Comparison of ENCODE assay signal across 8 mouse cellular contexts in genomic region chr16:32332556-32333511, GRCm38 (mm10). TPM values are rescaled to one million over a fixed set of nuclear protein-coding genes. Genes with fewer than 3 reads are reported as not detected.
DNase-seq lines count a peak whose midpoint lies in the region; ATAC-seq lines count a peak whose summit lies in the region.

No protein-coding gene starts in this region.

- WGBS in intestine, embryonic 14.5 days = under 1% methylated on average over 54 of the region's 54 CpGs
- WGBS in limb, embryonic 11.5 days = under 1% methylated on average over 50 of the region's 54 CpGs
- under 1% methylated on average over 40 of the region's 54 CpGs for WGBS in midbrain, embryonic 12.5 days

- peak overlapping the region; percentile 72 for H3K4me3 ChIP-seq in intestine, embryonic 14.5 days (ENCODE audit: low read depth, low read length)
- peak overlapping the region; percentile 96 for H3K4me3 ChIP-seq in limb, embryonic 11.5 days (ENCODE audit: low read depth, low read length)
- peak overlapping the region; percentile 99 for H3K4me3 ChIP-seq in midbrain, embryonic 12.5 days

- no peaks in the 10 kb centered on the region for H3K27me3 ChIP-seq in intestine, embryonic 14.5 days (replicated peaks; ENCODE audit: control insufficient read depth, insufficient read depth, low read length)
- no peaks in the 10 kb centered on the region for H3K27me3 ChIP-seq in limb, embryonic 11.5 days (ENCODE audit: control insufficient read depth, insufficient read depth, low read length)
- no peaks in the 10 kb centered on the region for H3K27me3 ChIP-seq in midbrain, embryonic 12.5 days

- H3K9me3 ChIP-seq in intestine, embryonic 14.5 days (ENCODE audit: control insufficient read depth, low read length) = no peaks in the 10 kb centered on the region
- no peaks in the 10 kb centered on the region for H3K9me3 ChIP-seq in limb, embryonic 11.5 days (ENCODE audit: control insufficient read depth, low read length)
- H3K9me3 ChIP-seq in midbrain, embryonic 12.5 days = no peaks in the 10 kb centered on the region

- H3K27ac ChIP-seq in intestine, embryonic 14.5 days (ENCODE audit: low read depth) = peak overlapping the region; percentile 94
- peak overlapping the region; percentile 95 for H3K27ac ChIP-seq in limb, embryonic 11.5 days (replicated peaks; ENCODE audit: low read depth, low read length)
- H3K27ac ChIP-seq in midbrain, embryonic 12.5 days (replicated peaks) = peak overlapping the region; percentile 96

- H3K9ac ChIP-seq in intestine, embryonic 14.5 days (ENCODE audit: low read length) = peak overlapping the region; percentile 93
- H3K9ac ChIP-seq in limb, embryonic 11.5 days (ENCODE audit: low read length) = peak overlapping the region; percentile 97
- peak overlapping the region; percentile 97 for H3K9ac ChIP-seq in midbrain, embryonic 12.5 days (replicated peaks)

- DNase-seq in left cerebral cortex, adult 18-20 months (ENCODE audit: low spot score in 2 of 2) = peak; percentile 7 to 23
- no peak for DNase-seq in left cerebral cortex, adult 11 months (ENCODE audit: low spot score)
- peak; percentile 81 for DNase-seq in embryo, embryonic 10.5 days (ENCODE audit: low spot score)
- DNase-seq in gastrocnemius, postnatal 25 days = peak; percentile 23
- DNase-seq in intestine, embryonic 14.5 days (ENCODE audit: low spot score) = peak; percentile 84
- peak; percentile 65 for DNase-seq in limb, embryonic 11.5 days (ENCODE audit: low spot score)
- DNase-seq in spleen, adult 18-20 months = peak; percentile 39 to 51

- no peaks in the 10 kb centered on the region for H3K36me3 ChIP-seq in intestine, embryonic 14.5 days (ENCODE audit: control insufficient read depth, insufficient read depth, low read length)
- no peaks in the 10 kb centered on the region for H3K36me3 ChIP-seq in limb, embryonic 11.5 days (ENCODE audit: control insufficient read depth, insufficient read depth, low read length)
- no peaks in the 10 kb centered on the region for H3K36me3 ChIP-seq in midbrain, embryonic 12.5 days

- peak overlapping the region; percentile 58 for H3K4me2 ChIP-seq in intestine, embryonic 14.5 days (ENCODE audit: low read length)
- peak overlapping the region; percentile 49 for H3K4me2 ChIP-seq in limb, embryonic 11.5 days (ENCODE audit: low read depth, severe bottlenecking)
- H3K4me2 ChIP-seq in midbrain, embryonic 12.5 days (replicated peaks) = peak overlapping the region; percentile 65

- ATAC-seq in intestine, embryonic 14.5 days (replicated peaks; ENCODE audit: low FRiP score, low TSS enrichment, low read depth) = peak; percentile 80
- ATAC-seq in limb, embryonic 11.5 days (ENCODE audit: insufficient number of reproducible peaks, low FRiP score, low TSS enrichment, low read depth) = peak; percentile 71
- peak; percentile 78 for ATAC-seq in midbrain, embryonic 12.5 days (ENCODE audit: low FRiP score, low read depth)

- 0 out of 2 replicates have a peak, but pooled peaks cover 6% of the 10 kb centered on the region for H3K4me1 ChIP-seq in intestine, embryonic 14.5 days (replicated peaks; ENCODE audit: control insufficient read depth, insufficient read depth, low read length)
- H3K4me1 ChIP-seq in limb, embryonic 11.5 days (ENCODE audit: control insufficient read depth, insufficient read depth, low read length) = no peaks in the 10 kb centered on the region
- peaks cover 11% of the 10 kb centered on the region for H3K4me1 ChIP-seq in midbrain, embryonic 12.5 days

RNA-seq across cellular contexts. Expression of gene Ubxn7, which starts 0.8 kb away (rescaled TPM):
- total RNA-seq in left cerebral cortex, adult 18-20 months (2021) = 10 to 100 TPM; 48.1 to 51.9 TPM
- total RNA-seq in gastrocnemius, postnatal 25 days (2021) = 10 to 100 TPM; 13.0 to 16.2 TPM
- polyA plus RNA-seq in intestine, embryonic 14.5 days (2014; fragmentation: Nextera tagmentation; extraction: Ambion mirVana) = 18.8 and 20.8 TPM in 2 replicates
- polyA plus RNA-seq in limb, embryonic 11.5 days (2014; fragmentation: Nextera tagmentation; extraction: Ambion mirVana) = 28.0 and 30.0 TPM in 2 replicates
- 29.1 and 35.8 TPM in 2 replicates for polyA plus RNA-seq in midbrain, embryonic 12.5 days (2016; fragmentation: Nextera tagmentation; extraction: Ambion mirVana)

RNA-seq across cellular contexts. Expression of gene Rnf168, which starts 55.6 kb away (rescaled TPM):
- 10 to 100 TPM; 26.9 to 27.3 TPM for total RNA-seq in left cerebral cortex, adult 18-20 months (2021)
- total RNA-seq in gastrocnemius, postnatal 25 days (2021) = 10 to 100 TPM in 1 of 2 experiments, 1 to 10 TPM in 1; 9.8 to 10.5 TPM
- polyA plus RNA-seq in intestine, embryonic 14.5 days (2014; fragmentation: Nextera tagmentation; extraction: Ambion mirVana) = 25.0 and 26.2 TPM in 2 replicates
- 25.0 and 27.9 TPM in 2 replicates for polyA plus RNA-seq in limb, embryonic 11.5 days (2014; fragmentation: Nextera tagmentation; extraction: Ambion mirVana)
- 37.4 and 41.0 TPM in 2 replicates for polyA plus RNA-seq in midbrain, embryonic 12.5 days (2016; fragmentation: Nextera tagmentation; extraction: Ambion mirVana)
